19 mouse cellular contexts compared by ENCODE assay signal in the genomic region with DNA sequence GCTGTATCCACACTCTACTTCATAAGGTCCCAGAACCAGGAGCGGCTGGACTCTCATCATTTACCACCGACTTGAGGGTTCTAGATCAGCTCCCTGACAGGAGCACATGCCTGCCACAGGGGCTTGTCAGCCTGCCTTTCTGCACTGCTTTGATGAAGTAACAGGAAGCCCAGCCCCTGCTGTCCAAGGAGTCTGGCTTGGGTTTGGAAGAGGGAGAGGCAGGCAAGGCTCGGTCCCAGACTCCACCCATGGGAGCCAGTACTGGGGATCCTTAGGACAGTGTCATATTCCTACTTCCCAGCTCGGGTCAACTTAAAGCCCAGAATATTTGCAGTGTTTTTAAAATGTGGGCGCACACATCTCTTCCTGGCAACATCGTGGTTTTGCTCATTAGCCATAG.
DNase-seq lines count a peak whose midpoint lies in the region; ATAC-seq lines count a peak whose summit lies in the region.
"Had no signal": no experiment of that assay in that cellular context is flagged by ENCODE, and none has a peak within 500 bp of the region (broad histone marks: within the 10 kb centered on the region; RNA-seq: fewer than 3 reads in every experiment).

No protein-coding gene starts in this region.

- H3K9ac ChIP-seq in midbrain, embryonic 11.5 days (ENCODE audit: low read length) = no peak overlapping the region
- H3K9ac ChIP-seq in midbrain, embryonic 14.5 days (replicated peaks; ENCODE audit: low read length) = no peak overlapping the region

- H3K4me3 ChIP-seq in midbrain, embryonic 11.5 days (ENCODE audit: low read depth, low read length) = no peak overlapping the region
- no peak overlapping the region for H3K4me3 ChIP-seq in midbrain, embryonic 14.5 days (replicated peaks; ENCODE audit: low read depth, low read length)

- no peaks in the 10 kb centered on the region; the same call in 1 of the 2 replicates for H3K27me3 ChIP-seq in midbrain, embryonic 11.5 days (ENCODE audit: control insufficient read depth, insufficient read depth, low read length)
- H3K27me3 ChIP-seq in midbrain, embryonic 14.5 days (ENCODE audit: control insufficient read depth, insufficient read depth, low read length) = peaks cover 9% of the 10 kb centered on the region; the same call in 1 of the 2 replicates
- H3K27me3 ChIP-seq: CH12.LX had no signal

- WGBS in midbrain, embryonic 11.5 days = 88% methylated on average over 6 of the region's 6 CpGs
- 83% methylated on average over 6 of the region's 6 CpGs for WGBS in midbrain, embryonic 14.5 days

- H3K36me3 ChIP-seq in midbrain, embryonic 11.5 days (ENCODE audit: control insufficient read depth, insufficient read depth, low read length) = no peaks in the 10 kb centered on the region
- no peaks in the 10 kb centered on the region for H3K36me3 ChIP-seq in midbrain, embryonic 14.5 days (ENCODE audit: control insufficient read depth, insufficient read depth, low read length)
- H3K36me3 ChIP-seq: G1E had no signal

- no peaks in the 10 kb centered on the region for H3K4me1 ChIP-seq in midbrain, embryonic 11.5 days (ENCODE audit: control insufficient read depth, insufficient read depth, low read length)
- peaks cover 8% of the 10 kb centered on the region; the same call in 1 of the 2 replicates for H3K4me1 ChIP-seq in midbrain, embryonic 14.5 days (ENCODE audit: control insufficient read depth, insufficient read depth, low read length)

- peak; percentile 92 for DNase-seq in heart, adult 11 months
- no peak for DNase-seq in heart, postnatal 10 days
- DNase-seq in midbrain, embryonic 11.5 days (ENCODE audit: low spot score, missing footprints) = peak; percentile 62
- no peak for DNase-seq in midbrain, embryonic 14.5 days
- DNase-seq: adrenal gland, adult 2 months; adrenal gland, adult 8-10 months; adrenal gland, postnatal 10 days; adrenal gland, postnatal 14 days; adrenal gland, postnatal 25 days; adrenal gland, postnatal 36 days; B cell, adult 2 months; cerebellum, adult 11 months; cerebellum, adult 11-12 months; cerebellum, adult 18-20 months had no signal

- no peak for ATAC-seq in midbrain, embryonic 11.5 days (ENCODE audit: low FRiP score)
- no peak for ATAC-seq in midbrain, embryonic 14.5 days (ENCODE audit: low FRiP score, low TSS enrichment)
- ATAC-seq: activated CD4-positive, CD25-positive, alpha-beta regulatory T cell, adult 4 months; CD4-positive, CD25-positive, alpha-beta regulatory T cell, adult 4 months; Patski had no signal

- H3K9me3 ChIP-seq in midbrain, embryonic 11.5 days (ENCODE audit: control insufficient read depth, low read length) = no peaks in the 10 kb centered on the region
- no peaks in the 10 kb centered on the region for H3K9me3 ChIP-seq in midbrain, embryonic 14.5 days (ENCODE audit: control insufficient read depth, low read length)

- no peak overlapping the region for H3K27ac ChIP-seq in midbrain, embryonic 11.5 days (ENCODE audit: low read depth, low read length)
- no peak overlapping the region for H3K27ac ChIP-seq in midbrain, embryonic 14.5 days (replicated peaks; ENCODE audit: low read depth, low read length)

- no peak overlapping the region for H3K4me2 ChIP-seq in midbrain, embryonic 11.5 days
- no peak overlapping the region for H3K4me2 ChIP-seq in midbrain, embryonic 14.5 days (ENCODE audit: low read length)

- intact Hi-C loops in heart, postnatal 10 days (cut with DNase I) = no loop called here

Comparison
In these comparisons a context has a peak if more than half of its experiments do, and no peak if none do; other contexts are left out.
1. DNase-seq: peak in heart, adult 11 months (single experiment) and midbrain, embryonic 11.5 days (single experiment); none in heart, postnatal 10 days (0 of 2) and midbrain, embryonic 14.5 days (single experiment).